Mouse (Mus musculus): Measurements from ENCODE around the gene Kdm2a. TPM values are rescaled to one million over a fixed set of nuclear protein-coding genes. Genes with fewer than 3 reads are reported as not detected.

Kdm2a gene
- polyA plus RNA-seq, 1 experiment = 66.1 TPM

GRCm38 (mm10) chr19:4280425-4280824 lies 117.7 kb downstream of the Kdm2a start:
- TF ChIP-seq CTCF (IDR thresholded peaks at IDR 0.05; ENCODE audit: extremely low read depth, insufficient read depth, low read length) = no peak
- no peak for TF ChIP-seq POLR2A (IDR thresholded peaks at IDR 0.05; ENCODE audit: extremely low read depth, insufficient read depth, low read length)
- H3K27ac ChIP-seq (ENCODE audit: insufficient read depth, low read length) = no peak overlapping the region
- H3K4me3 ChIP-seq (ENCODE audit: insufficient read depth, low read length) = no peak overlapping the region

GRCm38 (mm10) chr19:4279487-4279886 lies 118.6 kb downstream of the Kdm2a start:
- Histone ChIP-seq H3K4me1 (ENCODE audit: control insufficient read depth, insufficient read depth, low read length) (peaks cover 3% of the 10 kb centered on the region; the same call in 1 of the 2 replicates), H3K4me3 (ENCODE audit: insufficient read depth, low read length) (no peak overlapping the region), H3K27ac (ENCODE audit: insufficient read depth, low read length) (no peak overlapping the region)
- no peak for TF ChIP-seq POLR2A (IDR thresholded peaks at IDR 0.05; ENCODE audit: extremely low read depth, insufficient read depth, low read length)
- TF ChIP-seq CTCF (IDR thresholded peaks at IDR 0.05; ENCODE audit: extremely low read depth, insufficient read depth, low read length) = peak; percentile 21; the same call in 1 of the 2 replicates

More at GRCm38 (mm10) chr19:4280425-4280824, 117.7 kb downstream of the Kdm2a start:
- peaks cover 3% of the 10 kb centered on the region; the same call in 1 of the 2 replicates for H3K4me1 ChIP-seq (ENCODE audit: control insufficient read depth, insufficient read depth, low read length)

- TF ChIP-seq POLR2A (IDR thresholded peaks at IDR 0.05; ENCODE audit: extremely low read depth, insufficient read depth, low read length) = no peak
- TF ChIP-seq CTCF (IDR thresholded peaks at IDR 0.05; ENCODE audit: extremely low read depth, insufficient read depth, low read length) = no peak
- Histone ChIP-seq H3K4me1 (ENCODE audit: control insufficient read depth, insufficient read depth, low read length) (no peaks in the 10 kb centered on the region), H3K4me3 (ENCODE audit: insufficient read depth, low read length) (no peak overlapping the region), H3K27ac (ENCODE audit: insufficient read depth, low read length) (no peak overlapping the region)
Observed at GRCm38 (mm10) chr19:4270972-4271371, 127.1 kb downstream of the Kdm2a start.

GRCm38 (mm10) chr19:4270187-4270586 lies 127.9 kb downstream of the Kdm2a start:
- TF ChIP-seq POLR2A (IDR thresholded peaks at IDR 0.05; ENCODE audit: extremely low read depth, insufficient read depth, low read length) (no peak), CTCF (IDR thresholded peaks at IDR 0.05; ENCODE audit: extremely low read depth, insufficient read depth, low read length) (no peak)
- Histone ChIP-seq H3K4me1 (ENCODE audit: control insufficient read depth, insufficient read depth, low read length) (no peaks in the 10 kb centered on the region), H3K4me3 (ENCODE audit: insufficient read depth, low read length) (no peak overlapping the region), H3K27ac (ENCODE audit: insufficient read depth, low read length) (no peak overlapping the region)

GRCm38 (mm10) chr19:4268566-4269361 lies 129.3 kb downstream of the Kdm2a start, which contains the start of gene Ssh3:
Gene Ssh3, minus strand, starts transcription at chr19:4269180.
- Histone ChIP-seq H3K27ac (ENCODE audit: insufficient read depth, low read length) (peak within 1 kb of the TSS; percentile 38; the same call in 1 of the 2 replicates), H3K4me3 (ENCODE audit: insufficient read depth, low read length) (peak within 1 kb of the TSS; percentile 78), H3K4me1 (ENCODE audit: control insufficient read depth, insufficient read depth, low read length) (no peaks in the 10 kb centered on the region)
- TF ChIP-seq POLR2A (IDR thresholded peaks at IDR 0.05; ENCODE audit: extremely low read depth, insufficient read depth, low read length) (peak; percentile 38; the same call in 1 of the 2 replicates), CTCF (IDR thresholded peaks at IDR 0.05; ENCODE audit: extremely low read depth, insufficient read depth, low read length) (no peak)

GRCm38 (mm10) chr19:4265956-4266355 lies 132.1 kb downstream of the Kdm2a start:
- Histone ChIP-seq H3K4me1 (ENCODE audit: control insufficient read depth, insufficient read depth, low read length) (no peaks in the 10 kb centered on the region), H3K4me3 (ENCODE audit: insufficient read depth, low read length) (no peak overlapping the region), H3K27ac (ENCODE audit: insufficient read depth, low read length) (no peak overlapping the region)
- TF ChIP-seq CTCF (IDR thresholded peaks at IDR 0.05; ENCODE audit: extremely low read depth, insufficient read depth, low read length) = no peak
- TF ChIP-seq POLR2A (IDR thresholded peaks at IDR 0.05; ENCODE audit: extremely low read depth, insufficient read depth, low read length) = no peak

Other genes starting within 250 kb of the Kdm2a start
- gene Coro1b, start 249.7 kb downstream of the Kdm2a start, polyA plus RNA-seq (2012; rRNA removed) = 207 and 236 TPM in 2 replicates
- 1.3 and 1.6 TPM in 2 replicates for gene Ptprcap, start 244.7 kb downstream of the Kdm2a start, polyA plus RNA-seq (2012; rRNA removed)
- gene Rps6kb2, start 234.9 kb downstream of the Kdm2a start, polyA plus RNA-seq (2012; rRNA removed) = 79.5 and 91.7 TPM in 2 replicates
- gene Carns1, start 222.8 kb downstream of the Kdm2a start, polyA plus RNA-seq (2012; rRNA removed) = 13.4 and 21.4 TPM in 2 replicates
- gene Tbc1d10c, start 207.0 kb downstream of the Kdm2a start, polyA plus RNA-seq (2012; rRNA removed) = 2.2 and 2.4 TPM in 2 replicates
- gene Ppp1ca, start 206.2 kb downstream of the Kdm2a start, polyA plus RNA-seq (2012; rRNA removed) = 385 and 421 TPM in 2 replicates
- 17.3 and 18.4 TPM in 2 replicates for gene Rad9a, start 196.6 kb downstream of the Kdm2a start, polyA plus RNA-seq (2012; rRNA removed)
- 2.4 and 2.8 TPM in 2 replicates for gene Clcf1, start 184.0 kb downstream of the Kdm2a start, polyA plus RNA-seq (2012; rRNA removed)
- not detected in 2 replicates for gene AC109138.7, start 183.9 kb downstream of the Kdm2a start, polyA plus RNA-seq (2012; rRNA removed)
- gene Pold4, start 166.4 kb downstream of the Kdm2a start, polyA plus RNA-seq (2012; rRNA removed) = 38.9 and 39.7 TPM in 2 replicates
- 148 and 177 TPM in 2 replicates for gene Ssh3, start 129.1 kb downstream of the Kdm2a start, polyA plus RNA-seq (2012; rRNA removed)
- gene Ankrd13d, start 115.1 kb downstream of the Kdm2a start, polyA plus RNA-seq (2012; rRNA removed) = 76.1 and 85.9 TPM in 2 replicates
- gene Grk2, start 92.1 kb downstream of the Kdm2a start, polyA plus RNA-seq (2012; rRNA removed) = 220 and 239 TPM in 2 replicates
- 1.3 TPM in 2 replicates for gene Rhod, start 41.1 kb upstream of the Kdm2a start, polyA plus RNA-seq (2012; rRNA removed)
- 24.6 and 26.4 TPM in 2 replicates for gene Syt12, start 79.2 kb upstream of the Kdm2a start, polyA plus RNA-seq (2012; rRNA removed)
- gene 2010003K11Rik, start 100.3 kb upstream of the Kdm2a start, polyA plus RNA-seq (2012; rRNA removed) = not detected in 2 replicates
- 39.3 and 41.4 TPM in 2 replicates for gene Pcx, start 112.2 kb upstream of the Kdm2a start, polyA plus RNA-seq (2012; rRNA removed)
- 28.1 and 30.2 TPM in 2 replicates for gene Lrfn4, start 217.4 kb upstream of the Kdm2a start, polyA plus RNA-seq (2012; rRNA removed)
- 52.9 and 54.0 TPM in 2 replicates for gene Rce1, start 227.4 kb upstream of the Kdm2a start, polyA plus RNA-seq (2012; rRNA removed)

All from cortical plate, adult 2 months (tissue).